Comparison of ENCODE assay signal across 8 mouse cellular contexts in genomic region chr17:34951636-34952377, GRCm38 (mm10). TPM values are rescaled to one million over a fixed set of nuclear protein-coding genes. Genes with fewer than 3 reads are reported as not detected.
DNase-seq lines count a peak whose midpoint lies in the region; ATAC-seq and TF ChIP-seq lines count a peak whose summit lies in the region.

No protein-coding gene starts in this region.

- no peak; the same call in 1 of the 2 replicates for ATAC-seq in forebrain, embryonic 11.5 days (replicated peaks; ENCODE audit: low FRiP score)
- no peak; the same call in 1 of the 2 replicates for ATAC-seq in limb, embryonic 12.5 days (ENCODE audit: insufficient number of reproducible peaks, insufficient read depth, low FRiP score, low TSS enrichment, low read depth)

- under 1% methylated on average over 29 of the region's 29 CpGs for WGBS in forebrain, embryonic 11.5 days
- under 1% methylated on average over 29 of the region's 29 CpGs for WGBS in limb, embryonic 12.5 days
- under 1% methylated on average over 29 of the region's 29 CpGs for WGBS in olfactory bulb, adult 2 months

- H3K4me2 ChIP-seq in forebrain, embryonic 11.5 days (ENCODE audit: low read depth, low read length, severe bottlenecking), result peak overlapping the region; percentile 97
- peak overlapping the region; percentile 97 for H3K4me2 ChIP-seq in limb, embryonic 12.5 days

- TF ChIP-seq POLR2A in bone marrow macrophage, adult 2 months (IDR thresholded peaks at IDR 0.05; ENCODE audit: borderline replicate concordance, low read depth, low read length), result no peak
- TF ChIP-seq POLR2A in olfactory bulb, adult 2 months (IDR thresholded peaks at IDR 0.05; ENCODE audit: insufficient read depth, low read depth, low read length), result no peak

- TF ChIP-seq CTCF in bone marrow macrophage, adult 2 months (IDR thresholded peaks at IDR 0.05; ENCODE audit: low read depth, low read length), result no peak
- TF ChIP-seq CTCF in olfactory bulb, adult 2 months (IDR thresholded peaks at IDR 0.05; ENCODE audit: insufficient read depth, low read depth, low read length), result no peak

- peak overlapping the region; percentile 100 for H3K9ac ChIP-seq in forebrain, embryonic 11.5 days (ENCODE audit: low read length)
- H3K9ac ChIP-seq in limb, embryonic 12.5 days (replicated peaks), result peak overlapping the region; percentile 99

- H3K27ac ChIP-seq in bone marrow macrophage, adult 2 months (ENCODE audit: insufficient read depth, low read depth, low read length), result peak overlapping the region; percentile 76
- peak overlapping the region; percentile 93 for H3K27ac ChIP-seq in forebrain, embryonic 11.5 days (ENCODE audit: low read depth, low read length)
- H3K27ac ChIP-seq in limb, embryonic 12.5 days, result peak overlapping the region; percentile 96
- H3K27ac ChIP-seq in olfactory bulb, adult 2 months (ENCODE audit: insufficient read depth, low read depth, low read length), result peak overlapping the region; percentile 83

- no peaks in the 10 kb centered on the region for H3K4me1 ChIP-seq in bone marrow macrophage, adult 2 months (ENCODE audit: control insufficient read depth, insufficient read depth, low read length)
- peaks cover 6% of the 10 kb centered on the region; the same call in 1 of the 2 replicates for H3K4me1 ChIP-seq in forebrain, embryonic 11.5 days (replicated peaks; ENCODE audit: control insufficient read depth, insufficient read depth, low read length)
- peaks cover 9% of the 10 kb centered on the region for H3K4me1 ChIP-seq in limb, embryonic 12.5 days (replicated peaks)
- H3K4me1 ChIP-seq in olfactory bulb, adult 2 months (ENCODE audit: control insufficient read depth, insufficient read depth, low read length), result no peaks in the 10 kb centered on the region

- no peaks in the 10 kb centered on the region for H3K9me3 ChIP-seq in forebrain, embryonic 11.5 days (ENCODE audit: control insufficient read depth, low read length)
- no peaks in the 10 kb centered on the region for H3K9me3 ChIP-seq in limb, embryonic 12.5 days

- peak overlapping the region; percentile 89 for H3K4me3 ChIP-seq in bone marrow macrophage, adult 2 months (ENCODE audit: insufficient read depth, low read length)
- H3K4me3 ChIP-seq in forebrain, embryonic 11.5 days (ENCODE audit: low read depth, low read length), result peak overlapping the region; percentile 99
- H3K4me3 ChIP-seq in limb, embryonic 12.5 days (replicated peaks), result peak overlapping the region; percentile 97
- H3K4me3 ChIP-seq in olfactory bulb, adult 2 months (ENCODE audit: insufficient read depth, low read depth, low read length), result peak overlapping the region; percentile 98

- peaks cover 11% of the 10 kb centered on the region; the same call in 1 of the 2 replicates for H3K36me3 ChIP-seq in forebrain, embryonic 11.5 days (ENCODE audit: control insufficient read depth, insufficient read depth, low read length)
- peaks cover 22% of the 10 kb centered on the region for H3K36me3 ChIP-seq in limb, embryonic 12.5 days

- peaks cover 8% of the 10 kb centered on the region; the same call in 1 of the 2 replicates for H3K27me3 ChIP-seq in forebrain, embryonic 11.5 days (ENCODE audit: control insufficient read depth, insufficient read depth, low read length)
- peaks cover 18% of the 10 kb centered on the region for H3K27me3 ChIP-seq in limb, embryonic 12.5 days

- peak; percentile 41 for DNase-seq in layer of hippocampus, adult 11-12 months (ENCODE audit: low spot score)
- no peak for DNase-seq in layer of hippocampus, postnatal 36 days
- DNase-seq in forebrain, embryonic 11.5 days (ENCODE audit: low spot score), result no peak
- DNase-seq in gastrocnemius, postnatal 10 days, result no peak
- no peak for DNase-seq in adrenal gland, postnatal 10 days

RNA-seq across cellular contexts. Expression of gene Hspa1b, which starts 7.2 kb away (rescaled TPM):
- total RNA-seq in layer of hippocampus, postnatal 36 days (2021), result 10 to 100 TPM; 28.0 to 35.6 TPM
- 1.2 and 1.5 TPM in 2 replicates for polyA plus RNA-seq in bone marrow macrophage, adult 2 months (2012; ENCODE audit: insufficient read depth, insufficient read length, missing spikeins)
- 0.24 TPM in 1 of 2 replicates, not detected in the other for polyA plus RNA-seq in forebrain, embryonic 11.5 days (2014; fragmentation: Nextera tagmentation; extraction: Ambion mirVana)
- polyA plus RNA-seq in limb, embryonic 12.5 days (2016; fragmentation: Nextera tagmentation; extraction: Ambion mirVana), result 0.19 TPM in 1 of 2 replicates, not detected in the other
- polyA plus RNA-seq in olfactory bulb, adult 2 months (2012; ENCODE audit: insufficient read depth, insufficient read length, low replicate concordance, missing spikeins), result not detected in 2 replicates
- total RNA-seq in gastrocnemius, postnatal 10 days (2021), result 1 to 10 TPM; 2.2 to 4.3 TPM
- 10 to 100 TPM; 16.4 to 32.9 TPM for total RNA-seq in adrenal gland, postnatal 10 days (2021)

RNA-seq across cellular contexts. Expression of gene Gm20481, which starts 17.9 kb away (rescaled TPM):
- not detected for total RNA-seq in layer of hippocampus, postnatal 36 days (2021)
- not detected in 2 replicates for polyA plus RNA-seq in bone marrow macrophage, adult 2 months (2012; ENCODE audit: insufficient read depth, insufficient read length, missing spikeins)
- polyA plus RNA-seq in forebrain, embryonic 11.5 days (2014; fragmentation: Nextera tagmentation; extraction: Ambion mirVana), result not detected in 2 replicates
- not detected in 2 replicates for polyA plus RNA-seq in limb, embryonic 12.5 days (2016; fragmentation: Nextera tagmentation; extraction: Ambion mirVana)
- polyA plus RNA-seq in olfactory bulb, adult 2 months (2012; ENCODE audit: insufficient read depth, insufficient read length, low replicate concordance, missing spikeins), result not detected in 2 replicates
- total RNA-seq in gastrocnemius, postnatal 10 days (2021), result not detected
- total RNA-seq in adrenal gland, postnatal 10 days (2021), result not detected

RNA-seq across cellular contexts. Expression of gene Hspa1a, which starts 20.1 kb away (rescaled TPM):
- 10 to 100 TPM; 19.1 to 26.6 TPM for total RNA-seq in layer of hippocampus, postnatal 36 days (2021)
- 1.3 TPM in 2 replicates for polyA plus RNA-seq in bone marrow macrophage, adult 2 months (2012; ENCODE audit: insufficient read depth, insufficient read length, missing spikeins)
- polyA plus RNA-seq in forebrain, embryonic 11.5 days (2014; fragmentation: Nextera tagmentation; extraction: Ambion mirVana), result 1.6 TPM in 2 replicates
- polyA plus RNA-seq in limb, embryonic 12.5 days (2016; fragmentation: Nextera tagmentation; extraction: Ambion mirVana), result 1.9 and 2.0 TPM in 2 replicates
- polyA plus RNA-seq in olfactory bulb, adult 2 months (2012; ENCODE audit: insufficient read depth, insufficient read length, low replicate concordance, missing spikeins), result not detected in 2 replicates
- 1 to 10 TPM; 3.8 to 6.4 TPM for total RNA-seq in gastrocnemius, postnatal 10 days (2021)
- 10 to 100 TPM in 1 of 2 experiments, 1 to 10 TPM in 1; 7.3 to 13.6 TPM for total RNA-seq in adrenal gland, postnatal 10 days (2021)

RNA-seq across cellular contexts. Expression of gene Hspa1l, which starts 20.7 kb away (rescaled TPM):
- under 1 TPM; 0.42 to 0.48 TPM for total RNA-seq in layer of hippocampus, postnatal 36 days (2021)
- polyA plus RNA-seq in bone marrow macrophage, adult 2 months (2012; ENCODE audit: insufficient read depth, insufficient read length, missing spikeins), result not detected in 2 replicates
- 1.7 and 1.8 TPM in 2 replicates for polyA plus RNA-seq in forebrain, embryonic 11.5 days (2014; fragmentation: Nextera tagmentation; extraction: Ambion mirVana)
- 1.0 and 1.1 TPM in 2 replicates for polyA plus RNA-seq in limb, embryonic 12.5 days (2016; fragmentation: Nextera tagmentation; extraction: Ambion mirVana)
- not detected in 2 replicates for polyA plus RNA-seq in olfactory bulb, adult 2 months (2012; ENCODE audit: insufficient read depth, insufficient read length, low replicate concordance, missing spikeins)
- 1 to 10 TPM; 6.2 to 9.9 TPM for total RNA-seq in gastrocnemius, postnatal 10 days (2021)
- 1 to 10 TPM in 1 of 2 experiments, under 1 TPM in 1; 0.75 to 1.4 TPM for total RNA-seq in adrenal gland, postnatal 10 days (2021)

RNA-seq across cellular contexts. Expression of gene Neu1, which starts 20.8 kb away (rescaled TPM):
- total RNA-seq in layer of hippocampus, postnatal 36 days (2021), result 10 to 100 TPM; 37.6 to 41.2 TPM
- 73.6 and 73.9 TPM in 2 replicates for polyA plus RNA-seq in bone marrow macrophage, adult 2 months (2012; ENCODE audit: insufficient read depth, insufficient read length, missing spikeins)
- polyA plus RNA-seq in forebrain, embryonic 11.5 days (2014; fragmentation: Nextera tagmentation; extraction: Ambion mirVana), result 12.8 and 13.4 TPM in 2 replicates
- polyA plus RNA-seq in limb, embryonic 12.5 days (2016; fragmentation: Nextera tagmentation; extraction: Ambion mirVana), result 16.2 and 18.9 TPM in 2 replicates
- polyA plus RNA-seq in olfactory bulb, adult 2 months (2012; ENCODE audit: insufficient read depth, insufficient read length, low replicate concordance, missing spikeins), result not detected in 2 replicates
- total RNA-seq in gastrocnemius, postnatal 10 days (2021), result 1 to 10 TPM; 8.3 to 8.9 TPM
- total RNA-seq in adrenal gland, postnatal 10 days (2021), result 10 to 100 TPM; 18.6 to 24.2 TPM
